Mouse (Mus musculus) right cerebral cortex, postnatal 10 days (tissue): Measurements from ENCODE around the gene Lrch1.

ENCODE experiments used
- DNase-seq, 2 experiments: peaks; one replicate each; pipeline ENCODE4 v3.0.0; 2021; ENCODE audit warnings: low spot score in 2 of 2

The Lrch1 gene

DNA sequence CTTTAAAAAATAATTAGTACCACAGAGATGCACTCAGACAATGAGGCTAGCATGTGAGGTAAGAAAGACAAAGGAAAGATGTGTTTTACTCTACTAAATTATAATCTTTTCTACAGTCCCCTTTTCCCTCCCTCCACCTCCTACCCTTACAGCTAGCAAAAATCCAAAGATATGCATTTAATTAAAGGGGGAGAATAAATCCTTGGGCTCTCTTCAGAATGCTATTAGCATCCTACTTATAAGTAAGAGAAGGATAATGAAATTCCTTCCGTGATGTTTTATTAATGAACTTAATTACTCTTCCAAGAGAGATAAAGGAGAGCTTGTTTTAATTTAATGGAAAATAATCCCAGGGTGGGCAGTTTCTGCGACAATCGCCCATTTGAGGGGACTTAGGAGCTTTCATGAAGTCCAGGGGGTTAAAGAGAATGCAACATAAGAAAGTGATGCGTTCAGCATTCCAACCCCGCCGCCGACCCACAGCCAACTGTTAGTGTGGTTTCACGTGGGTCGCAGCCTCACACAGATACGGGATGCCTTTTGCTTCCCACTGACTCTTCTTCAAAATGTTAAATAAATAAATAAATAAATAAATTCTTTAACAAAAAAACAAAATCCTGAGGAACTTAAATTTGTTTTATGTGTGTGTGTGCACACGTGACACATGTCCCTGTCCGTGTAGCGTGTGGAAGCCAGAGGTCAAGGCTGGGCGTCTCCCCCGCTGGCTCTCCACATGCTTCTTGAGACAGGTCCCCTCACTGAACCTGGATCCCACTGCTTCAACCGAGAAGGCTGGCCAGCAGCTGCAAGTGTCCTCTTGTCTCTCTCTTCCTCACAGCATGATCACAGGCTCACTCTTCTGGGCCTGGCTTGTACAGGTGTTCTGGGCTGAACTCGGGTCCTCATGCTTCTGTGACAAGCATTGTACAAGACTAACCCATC is 132.6 kb downstream of the Lrch1 start:
- DNase-seq = no peak

DNA sequence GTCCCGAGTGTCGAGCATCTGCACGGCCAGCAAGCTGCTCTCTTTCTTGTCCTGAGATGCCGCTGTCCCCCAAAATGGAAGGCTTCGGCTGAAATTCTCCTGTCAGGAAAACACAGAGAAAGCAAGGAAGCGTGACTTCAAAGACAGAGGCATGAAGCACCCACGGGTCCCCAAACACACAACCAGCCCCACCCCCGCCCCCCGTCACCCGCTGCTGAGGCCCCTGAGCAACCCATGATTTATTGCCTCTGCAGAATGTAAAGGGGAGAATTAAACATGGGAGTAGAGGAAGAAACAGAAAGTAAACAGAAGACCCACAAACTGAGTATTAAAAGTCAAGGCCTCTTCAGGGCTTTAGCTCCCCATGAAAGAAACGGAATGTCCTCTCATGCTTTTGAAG is 136.1 kb downstream of the Lrch1 start:
- DNase-seq = no peak

DNA sequence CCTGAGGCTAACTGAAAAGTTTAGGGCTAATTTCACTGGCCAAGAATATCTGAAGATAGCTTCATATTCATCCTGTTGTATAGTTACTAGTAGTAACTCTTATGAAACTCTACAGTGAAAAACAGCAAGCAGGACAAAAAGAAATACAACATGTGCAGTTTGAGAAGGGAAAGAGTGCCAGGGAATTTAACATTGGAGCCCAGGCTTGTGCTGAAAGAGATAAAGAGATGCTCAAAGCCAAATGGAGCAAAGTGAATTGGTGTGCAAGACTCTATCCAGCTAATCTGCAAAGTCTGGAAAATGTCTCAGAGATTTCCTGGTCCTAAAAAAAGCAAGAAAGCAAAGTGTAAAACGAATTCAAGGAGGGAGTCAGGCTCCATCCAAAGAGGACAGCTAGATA is 145.7 kb downstream of the Lrch1 start:
- no peak for DNase-seq

- DNase-seq = no peak
Observed at GRCm38 (mm10) chr14:74798063-74798890, 149.4 kb downstream of the Lrch1 start.

DNA sequence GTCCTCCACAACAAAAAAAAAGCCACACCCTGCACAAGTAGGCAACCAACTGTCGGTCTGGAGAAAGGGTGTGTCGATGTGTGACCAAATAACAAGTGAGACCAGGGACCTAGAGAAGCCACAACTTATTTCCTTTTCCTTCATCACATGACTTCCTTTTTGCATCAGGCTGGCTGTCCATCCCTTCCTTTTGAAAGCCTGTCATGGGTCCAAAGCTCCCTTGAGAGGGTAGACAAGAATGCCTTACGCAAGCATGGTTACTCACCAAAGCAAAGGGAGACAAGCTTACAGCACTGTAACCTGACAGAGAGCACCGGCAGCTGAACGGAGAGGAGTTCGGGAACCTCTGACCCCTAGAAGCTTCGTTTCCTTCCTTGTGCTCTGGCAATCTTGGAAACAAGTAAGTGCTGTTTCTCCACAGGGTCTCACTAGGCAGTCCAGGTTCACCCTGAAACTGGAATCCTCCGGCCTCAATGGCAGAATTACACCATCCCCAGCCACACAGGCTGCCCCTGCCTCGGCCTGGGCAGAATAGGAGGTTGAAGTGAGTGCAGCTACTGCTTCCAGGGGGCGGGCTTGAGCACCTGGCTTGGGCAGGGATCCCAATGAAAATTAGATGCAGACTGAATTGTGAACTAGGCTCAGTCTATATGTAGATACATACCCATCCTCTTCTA is 150.2 kb downstream of the Lrch1 start:
- no peak for DNase-seq

DNA sequence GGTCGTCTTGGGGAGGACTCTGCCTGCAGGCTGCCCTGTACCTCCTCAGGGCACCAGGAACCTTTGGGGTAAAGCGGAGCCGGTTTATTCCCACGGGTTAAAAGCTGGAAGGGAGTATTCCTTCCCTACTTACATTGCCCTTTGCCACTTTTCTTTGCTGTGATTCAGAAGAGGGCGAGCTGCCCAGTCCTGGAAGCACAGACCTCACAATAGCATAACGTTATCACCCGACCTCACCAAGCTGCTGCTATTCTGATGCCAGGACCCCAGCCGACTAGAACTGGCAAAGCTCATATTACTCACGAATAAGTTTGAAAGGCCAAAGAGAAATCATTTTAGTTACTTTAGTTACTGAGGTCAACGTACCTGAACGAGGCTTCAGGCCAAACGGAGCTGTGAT is 152.7 kb downstream of the Lrch1 start:
- DNase-seq = no peak

GRCm38 (mm10) chr14:74792793-74793192 is 154.9 kb downstream of the Lrch1 start:
- DNase-seq = no peak

DNA sequence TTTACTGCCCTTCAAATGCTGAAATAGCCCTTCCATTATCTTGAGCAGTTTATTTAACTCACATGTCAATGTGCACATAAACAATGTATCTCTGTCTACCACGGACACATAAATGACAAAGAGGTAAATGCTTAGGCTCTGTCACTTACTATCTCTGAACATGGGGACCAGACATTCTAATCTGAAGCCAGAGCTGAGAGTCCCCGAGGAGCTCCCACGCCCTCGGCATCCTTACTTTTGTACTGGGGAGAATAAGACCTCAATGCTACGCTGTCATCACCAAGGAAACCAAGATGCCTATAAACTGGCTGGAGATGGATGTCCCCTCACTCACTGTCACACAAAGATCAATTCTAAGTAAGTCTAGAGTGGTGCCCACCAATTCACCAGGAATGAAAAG is 157.1 kb downstream of the Lrch1 start:
- no peak for DNase-seq

GRCm38 (mm10) chr14:74788766-74789165 is 158.9 kb downstream of the Lrch1 start:
- DNase-seq = no peak

DNA sequence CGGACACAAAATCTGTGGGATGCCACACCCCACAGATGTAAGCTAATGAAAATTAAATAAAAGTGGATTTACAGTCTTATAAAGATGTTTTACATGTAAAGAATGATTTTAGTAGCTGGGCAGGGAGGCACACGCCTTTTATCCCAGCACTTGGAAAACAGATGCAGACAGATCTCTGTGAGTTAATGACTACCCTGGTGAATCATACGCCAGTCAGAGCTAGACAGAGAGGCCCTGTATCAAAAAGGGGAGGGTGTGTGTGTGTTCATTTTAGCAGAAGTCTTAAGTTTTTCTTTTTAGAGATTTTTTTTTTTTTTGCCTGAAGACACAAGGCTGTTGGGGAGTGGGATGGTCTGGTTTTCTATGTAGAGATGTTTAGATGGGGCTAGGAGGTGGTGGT is 160.0 kb downstream of the Lrch1 start:
- no peak for DNase-seq

GRCm38 (mm10) chr14:74784243-74784934 is 163.3 kb downstream of the Lrch1 start:
- DNase-seq = no peak

DNA sequence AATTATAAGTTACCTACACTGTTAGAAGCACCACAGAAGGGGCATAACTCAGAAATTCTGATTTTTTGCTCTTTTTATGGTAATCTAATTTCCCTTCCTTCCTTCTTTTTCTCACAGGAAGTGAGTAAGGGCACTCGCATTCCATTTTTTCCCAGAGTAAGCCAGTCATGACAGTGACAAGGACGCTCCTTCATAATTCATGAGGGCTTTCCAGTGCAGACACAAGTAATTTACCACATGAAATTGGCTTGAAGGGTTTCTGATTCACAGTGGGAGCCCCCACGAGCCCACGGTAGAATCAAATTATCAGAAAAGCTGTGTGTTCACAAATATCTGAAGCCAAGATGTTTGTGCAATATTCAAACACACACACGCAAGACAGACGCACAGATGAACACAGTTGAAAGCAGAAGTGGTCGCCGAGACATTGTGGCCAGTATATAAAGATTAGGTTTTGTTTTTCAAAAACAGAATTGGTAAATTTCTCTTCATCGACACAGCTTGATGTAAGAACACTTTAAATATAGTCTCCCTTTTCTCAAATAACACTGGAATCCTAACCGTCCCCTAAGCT is 173.5 kb downstream of the Lrch1 start:
- no peak for DNase-seq

- DNase-seq = no peak
Observed at GRCm38 (mm10) chr14:74767892-74768291, 179.8 kb downstream of the Lrch1 start.

GRCm38 (mm10) chr14:74764191-74764918 is 183.3 kb downstream of the Lrch1 start:
- peak; percentile 52 to 80 for DNase-seq

- DNase-seq = no peak
Observed at GRCm38 (mm10) chr14:74736850-74737249, 210.8 kb downstream of the Lrch1 start.

GRCm38 (mm10) chr14:74735471-74735870 is 212.2 kb downstream of the Lrch1 start:
- no peak for DNase-seq

DNA sequence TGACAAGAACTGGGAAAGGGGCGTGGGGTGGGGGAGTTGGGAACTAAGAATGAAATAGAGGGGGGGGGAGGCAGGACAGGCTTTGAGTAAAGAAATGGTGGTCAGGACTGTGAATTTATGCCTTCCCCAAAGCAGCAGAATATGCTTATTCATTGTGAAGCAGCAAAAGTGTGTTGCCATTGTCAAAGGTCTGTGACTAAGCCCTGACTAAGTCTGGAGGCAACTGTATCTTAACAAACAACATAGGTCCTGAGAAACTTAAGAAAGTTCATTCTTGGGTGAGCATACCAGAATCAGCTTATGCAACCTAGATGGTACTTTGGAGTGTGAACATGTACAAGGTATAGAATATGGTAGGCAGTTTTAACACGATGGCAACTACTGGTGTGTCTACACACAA is 214.3 kb downstream of the Lrch1 start:
- DNase-seq = no peak

DNA sequence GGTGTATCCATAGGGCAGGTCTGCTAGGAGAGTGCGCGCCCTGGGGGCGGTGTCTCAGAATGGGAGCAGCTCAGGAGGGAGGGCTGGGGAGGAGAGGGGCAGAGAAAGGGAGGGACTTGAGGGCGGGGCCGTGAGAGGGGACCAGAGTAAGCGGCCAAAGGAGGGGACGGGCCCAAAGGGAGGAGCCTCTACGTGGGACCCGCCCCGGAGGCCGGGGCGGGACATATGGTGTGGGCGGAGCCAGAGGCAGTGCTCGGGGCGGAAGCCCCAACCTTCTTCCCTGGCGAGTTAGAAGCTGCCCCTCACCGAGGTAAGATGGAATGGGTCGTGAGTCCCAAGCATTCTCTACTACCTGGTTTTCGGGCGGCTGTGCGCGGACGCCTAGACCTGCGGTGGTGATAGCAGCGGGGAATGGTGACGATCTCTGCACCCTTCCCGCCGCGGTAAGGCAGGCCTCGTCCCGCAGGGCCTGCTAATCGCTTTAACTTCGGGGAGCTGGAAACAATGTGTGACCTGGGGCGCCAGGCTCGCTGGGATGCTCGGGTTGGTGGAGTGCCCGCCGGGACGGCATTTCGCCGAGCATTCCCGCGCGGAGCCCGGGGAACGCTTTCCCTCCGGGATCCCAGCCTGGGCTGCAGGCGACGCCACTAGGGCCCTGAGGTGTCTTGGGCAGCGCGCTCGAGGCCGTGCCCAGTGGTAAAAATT is 215.4 kb downstream of the Lrch1 start, which contains the start of gene Esd:
TSS of gene Esd (plus strand) at position 219 of the 705 bp plus-strand sequence.
- DNase-seq = peak; percentile 92

DNA sequence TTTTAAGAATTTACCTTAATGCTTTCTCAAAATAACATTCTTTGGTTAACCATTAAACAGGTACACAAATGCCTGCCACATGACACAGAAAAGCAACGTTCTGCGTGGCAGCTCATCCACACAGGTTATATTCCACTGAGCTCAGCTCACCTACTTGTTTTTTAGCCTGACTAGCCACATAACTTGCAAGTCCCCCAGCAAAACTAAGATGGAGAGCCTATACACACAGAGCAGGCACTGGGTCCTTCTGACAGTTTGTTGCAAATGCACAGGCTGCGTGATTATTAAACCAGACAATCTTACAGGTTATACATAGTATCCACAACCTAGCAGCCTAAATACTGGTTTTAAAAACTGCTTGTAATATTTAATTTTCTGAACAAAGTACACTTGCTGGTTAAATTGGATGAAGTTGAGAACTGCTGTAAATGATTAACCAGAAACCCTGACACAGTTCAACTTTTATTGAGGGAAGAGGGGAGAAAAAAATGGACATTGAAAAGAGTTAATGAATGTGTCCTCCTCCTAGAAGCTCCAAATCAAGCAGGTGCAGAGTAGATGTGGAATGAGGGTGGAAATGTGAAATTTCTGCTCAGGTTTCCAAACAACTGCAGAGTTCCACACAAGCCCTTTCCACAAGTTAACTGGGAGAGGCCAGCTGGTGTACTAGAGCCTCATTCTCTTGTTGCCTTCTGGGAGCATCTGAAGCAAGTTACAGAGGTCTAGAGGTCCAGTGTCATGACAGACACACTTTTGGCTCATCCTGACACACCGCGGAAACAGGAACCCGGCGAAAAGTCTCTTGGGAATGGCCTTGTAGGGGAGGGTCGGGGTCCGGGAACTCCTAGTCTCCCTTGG is 216.2 kb downstream of the Lrch1 start:
- DNase-seq = no peak
